In genomic region chr11:102623876-102624789, GRCm38 (mm10) we compare ENCODE assay signal across 8 mouse cellular contexts. TPM values are rescaled to one million over a fixed set of nuclear protein-coding genes. Genes with fewer than 3 reads are reported as not detected.
DNase-seq lines count a peak whose midpoint lies in the region; ATAC-seq and TF ChIP-seq lines count a peak whose summit lies in the region.
"Had no signal": no experiment of that assay in that cellular context is flagged by ENCODE, and none has a peak within 500 bp of the region (broad histone marks: within the 10 kb centered on the region; RNA-seq: fewer than 3 reads in every experiment).

No protein-coding gene starts in this region.

- no peak for TF ChIP-seq CTCF in cerebellum, adult 2 months (IDR thresholded peaks at IDR 0.05; ENCODE audit: borderline replicate concordance, insufficient read depth, low read depth, low read length)

- peak overlapping the region; percentile 28 for H3K4me3 ChIP-seq in embryonic facial prominence, embryonic 13.5 days
- peak overlapping the region; percentile 34 for H3K4me3 ChIP-seq in hindbrain, embryonic 10.5 days
- peak overlapping the region; percentile 29 for H3K4me3 ChIP-seq in limb, embryonic 13.5 days
- H3K4me3 ChIP-seq in neural tube, embryonic 15.5 days (replicated peaks): no peak overlapping the region
- no peak overlapping the region for H3K4me3 ChIP-seq in cerebellum, adult 2 months (replicated peaks; ENCODE audit: insufficient read depth, low read depth, low read length)
- H3K4me3 ChIP-seq: erythroblast, embryonic 14.5 days had no signal

- 4% methylated on average over 17 of the region's 17 CpGs for WGBS in embryonic facial prominence, embryonic 13.5 days
- WGBS in hindbrain, embryonic 10.5 days: 8% methylated on average over 17 of the region's 17 CpGs
- WGBS in limb, embryonic 13.5 days: 6% methylated on average over 17 of the region's 17 CpGs
- WGBS in neural tube, embryonic 15.5 days: 12% methylated on average over 17 of the region's 17 CpGs
- 33% methylated on average over 17 of the region's 17 CpGs for WGBS in cerebellum, adult 2 months

- ATAC-seq in embryonic facial prominence, embryonic 13.5 days (ENCODE audit: insufficient number of reproducible peaks, insufficient read depth, low FRiP score, low TSS enrichment, low read depth): peak; percentile 91
- peak; percentile 95 for ATAC-seq in limb, embryonic 13.5 days (ENCODE audit: low FRiP score, low read depth)
- no peak for ATAC-seq in neural tube, embryonic 15.5 days (ENCODE audit: low FRiP score)

- peaks cover 45% of the 10 kb centered on the region for H3K4me1 ChIP-seq in embryonic facial prominence, embryonic 13.5 days
- peaks cover 48% of the 10 kb centered on the region for H3K4me1 ChIP-seq in hindbrain, embryonic 10.5 days (replicated peaks)
- H3K4me1 ChIP-seq in limb, embryonic 13.5 days: peaks cover 56% of the 10 kb centered on the region
- H3K4me1 ChIP-seq in neural tube, embryonic 15.5 days: peaks cover 15% of the 10 kb centered on the region
- H3K4me1 ChIP-seq in cerebellum, adult 2 months (ENCODE audit: control insufficient read depth, insufficient read depth, low read length): peaks cover 4% of the 10 kb centered on the region; the same call in 1 of the 2 replicates

- H3K27me3 ChIP-seq in embryonic facial prominence, embryonic 13.5 days: no peaks in the 10 kb centered on the region
- H3K27me3 ChIP-seq in hindbrain, embryonic 10.5 days (ENCODE audit: insufficient read depth, poor library complexity, severe bottlenecking): peaks cover 9% of the 10 kb centered on the region; the same call in 1 of the 2 replicates
- no peaks in the 10 kb centered on the region for H3K27me3 ChIP-seq in limb, embryonic 13.5 days
- H3K27me3 ChIP-seq in neural tube, embryonic 15.5 days (replicated peaks): no peaks in the 10 kb centered on the region
- no peaks in the 10 kb centered on the region for H3K27me3 ChIP-seq in cerebellum, adult 2 months (ENCODE audit: control insufficient read depth, insufficient read depth, low read length)

- H3K9me3 ChIP-seq in embryonic facial prominence, embryonic 13.5 days: peaks cover 4% of the 10 kb centered on the region
- peaks cover 5% of the 10 kb centered on the region for H3K9me3 ChIP-seq in hindbrain, embryonic 10.5 days
- H3K9me3 ChIP-seq in limb, embryonic 13.5 days: peaks cover 8% of the 10 kb centered on the region
- H3K9me3 ChIP-seq in neural tube, embryonic 15.5 days (replicated peaks): no peaks in the 10 kb centered on the region

- peak overlapping the region; percentile 53 for H3K4me2 ChIP-seq in embryonic facial prominence, embryonic 13.5 days
- H3K4me2 ChIP-seq in limb, embryonic 13.5 days (replicated peaks): peak overlapping the region; percentile 57
- H3K4me2 ChIP-seq in neural tube, embryonic 15.5 days: peak overlapping the region; percentile 20

- H3K36me3 ChIP-seq in embryonic facial prominence, embryonic 13.5 days: no peaks in the 10 kb centered on the region
- 0 out of 2 replicates have a peak, but pooled peaks cover 6% of the 10 kb centered on the region for H3K36me3 ChIP-seq in hindbrain, embryonic 10.5 days
- peaks cover 4% of the 10 kb centered on the region for H3K36me3 ChIP-seq in limb, embryonic 13.5 days
- no peaks in the 10 kb centered on the region for H3K36me3 ChIP-seq in neural tube, embryonic 15.5 days

- DNase-seq in ZHBTc4 (ENCODE audit: low read depth, low spot score): peak; percentile 65
- DNase-seq in hindbrain, embryonic 10.5 days (ENCODE audit: low spot score): peak; percentile 84
- no peak for DNase-seq in left cerebral cortex, adult 11 months (ENCODE audit: low spot score)
- DNase-seq in cerebellum, adult 2 months: no peak

- peak overlapping the region; percentile 97 for H3K27ac ChIP-seq in embryonic facial prominence, embryonic 13.5 days
- peak overlapping the region; percentile 86 for H3K27ac ChIP-seq in hindbrain, embryonic 10.5 days
- peak overlapping the region; percentile 89 for H3K27ac ChIP-seq in limb, embryonic 13.5 days
- H3K27ac ChIP-seq in neural tube, embryonic 15.5 days (replicated peaks): peak overlapping the region; percentile 29
- no peak overlapping the region for H3K27ac ChIP-seq in cerebellum, adult 2 months (ENCODE audit: insufficient read depth, low read length)

- H3K9ac ChIP-seq in embryonic facial prominence, embryonic 13.5 days: peak overlapping the region; percentile 55; the same call in 1 of the 2 replicates
- H3K9ac ChIP-seq in limb, embryonic 13.5 days: peak overlapping the region; percentile 57; the same call in 1 of the 2 replicates
- H3K9ac ChIP-seq in neural tube, embryonic 15.5 days (replicated peaks): no peak overlapping the region

- TF ChIP-seq POLR2A in cerebellum, adult 2 months (IDR thresholded peaks at IDR 0.05; ENCODE audit: borderline replicate concordance, insufficient read depth, low read length): no peak

RNA-seq across cellular contexts. Expression of gene Fzd2, which starts 19.9 kb away (rescaled TPM):
- polyA plus RNA-seq in embryonic facial prominence, embryonic 13.5 days (2015; fragmentation: Nextera tagmentation; extraction: Ambion mirVana): 63.0 and 67.8 TPM in 2 replicates
- polyA plus RNA-seq in hindbrain, embryonic 10.5 days (2016; fragmentation: Nextera tagmentation; extraction: Ambion mirVana): 31.8 and 36.9 TPM in 2 replicates
- polyA plus RNA-seq in limb, embryonic 13.5 days (2015; fragmentation: Nextera tagmentation; extraction: Ambion mirVana): 67.7 and 71.6 TPM in 2 replicates
- 8.0 and 10.8 TPM in 2 replicates for polyA plus RNA-seq in neural tube, embryonic 15.5 days (2015; fragmentation: Nextera tagmentation; extraction: Ambion mirVana)
- polyA plus RNA-seq in cerebellum, adult 2 months (2012; rRNA removed): 2.7 and 2.9 TPM in 2 replicates
- polyA plus RNA-seq: erythroblast, embryonic 14.5 days had no signal

RNA-seq across cellular contexts. Expression of gene Meioc, which starts 39.4 kb away (rescaled TPM):
- polyA plus RNA-seq in embryonic facial prominence, embryonic 13.5 days (2015; fragmentation: Nextera tagmentation; extraction: Ambion mirVana): 0.45 and 0.79 TPM in 2 replicates
- polyA plus RNA-seq in hindbrain, embryonic 10.5 days (2016; fragmentation: Nextera tagmentation; extraction: Ambion mirVana): 0.17 and 0.57 TPM in 2 replicates
- 0.97 and 1.1 TPM in 2 replicates for polyA plus RNA-seq in limb, embryonic 13.5 days (2015; fragmentation: Nextera tagmentation; extraction: Ambion mirVana)
- 0.19 and 0.27 TPM in 2 replicates for polyA plus RNA-seq in neural tube, embryonic 15.5 days (2015; fragmentation: Nextera tagmentation; extraction: Ambion mirVana)
- not detected in 2 replicates for polyA plus RNA-seq in cerebellum, adult 2 months (2012; rRNA removed)
- polyA plus RNA-seq: erythroblast, embryonic 14.5 days had no signal

RNA-seq across cellular contexts. Expression of gene Gm11627, which starts 44.9 kb away (rescaled TPM):
- polyA plus RNA-seq in embryonic facial prominence, embryonic 13.5 days (2015; fragmentation: Nextera tagmentation; extraction: Ambion mirVana): 16.1 and 17.0 TPM in 2 replicates
- polyA plus RNA-seq in hindbrain, embryonic 10.5 days (2016; fragmentation: Nextera tagmentation; extraction: Ambion mirVana): 9.0 and 9.1 TPM in 2 replicates
- 7.7 and 9.1 TPM in 2 replicates for polyA plus RNA-seq in limb, embryonic 13.5 days (2015; fragmentation: Nextera tagmentation; extraction: Ambion mirVana)
- polyA plus RNA-seq in neural tube, embryonic 15.5 days (2015; fragmentation: Nextera tagmentation; extraction: Ambion mirVana): 6.6 and 7.1 TPM in 2 replicates
- polyA plus RNA-seq in cerebellum, adult 2 months (2012; rRNA removed): 1.1 and 1.3 TPM in 2 replicates
- polyA plus RNA-seq: erythroblast, embryonic 14.5 days had no signal

Comparison
In these comparisons a context has a peak if more than half of its experiments do, and no peak if none do; other contexts are left out.
1. DNase-seq: peak in ZHBTc4 (single experiment) and hindbrain, embryonic 10.5 days (single experiment); none in left cerebral cortex, adult 11 months (single experiment) and cerebellum, adult 2 months (0 of 2).
2. H3K4me3 ChIP-seq: peak in embryonic facial prominence, embryonic 13.5 days (single experiment), hindbrain, embryonic 10.5 days (single experiment) and limb, embryonic 13.5 days (single experiment); none in neural tube, embryonic 15.5 days (single experiment) and cerebellum, adult 2 months (single experiment).
3. Peak in every context shown above with its lines, with median percentiles within 50 percentile points of each other: H3K4me2 ChIP-seq.